Mouse (Mus musculus) brain, embryonic 14.5 days (tissue): ENCODE measurements around the gene Scamp3.

Experiments used
- CTCF ChIP-seq: fragments of 200-500 bp; IDR thresholded peaks from 2 replicates; pipeline ENCODE4 v1.5.1; 2012; ENCODE audit warnings: inconsistent platforms, mild to moderate bottlenecking, moderate library complexity, borderline replicate concordance; ENCODE audit not compliant: insufficient read depth, insufficient read length; ENCODE audit errors: extremely low read depth
- POLR2A ChIP-seq: fragments of 200-500 bp; IDR thresholded peaks from 2 replicates; pipeline ENCODE4 v1.6.1; 2012; ENCODE audit warnings: mild to moderate bottlenecking, inconsistent platforms, borderline replicate concordance; ENCODE audit not compliant: poor library complexity, insufficient read depth, insufficient read length, severe bottlenecking; ENCODE audit errors: extremely low read depth

DNA sequence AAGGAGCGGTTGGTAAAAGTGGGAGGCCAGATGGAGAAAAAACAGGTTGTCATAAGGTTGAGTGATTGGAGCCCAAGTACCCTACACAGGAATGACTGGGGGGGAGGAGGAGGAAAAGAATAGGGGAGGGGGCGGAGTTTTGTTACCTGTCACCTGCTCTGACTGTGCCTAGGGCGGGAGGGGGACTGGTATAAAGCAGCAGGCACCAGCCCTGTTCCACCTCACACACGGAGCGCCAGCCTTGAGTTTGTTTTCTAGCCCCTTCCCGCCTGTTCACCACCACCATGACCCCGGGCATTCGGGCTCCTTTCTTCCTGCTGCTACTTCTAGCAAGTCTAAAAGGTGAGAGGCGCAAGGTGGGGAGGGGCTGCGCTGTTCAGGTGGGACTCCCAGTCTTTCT lies 51.6 kb downstream of the Scamp3 start, which contains the start of gene Muc1:
- TF ChIP-seq CTCF (no peak), POLR2A (no peak)
